Mouse (Mus musculus) midbrain, embryonic 12.5 days (tissue): ENCODE results near the gene Emilin3. TPM values are rescaled to one million over a fixed set of nuclear protein-coding genes. Genes with fewer than 3 reads are reported as not detected.

Experiments used
- ATAC-seq: fragments of 200-750 bp; cut with Nextera tagmentation; 2 replicates; pipeline ENCODE4 v1.8.0; 2017; ENCODE audit warnings: low read depth, moderate TSS enrichment, moderate library complexity; ENCODE audit not compliant: low FRiP score
- H3K27ac ChIP-seq: fragments of 300-500 bp; sonication (generic); replicated peaks from 2 replicates; pipeline ENCODE4 v1.5.1; 2016; ENCODE audit warnings: mild to moderate bottlenecking
- H3K27me3 ChIP-seq: fragments of 300-500 bp; sonication (generic); 2 replicates; pipeline ENCODE4 v1.6.1; 2016; ENCODE audit warnings: mild to moderate bottlenecking
- H3K36me3 ChIP-seq: fragments of 300-500 bp; sonication (generic); 2 replicates; pipeline ENCODE4 v1.6.1; 2016
- H3K4me1 ChIP-seq: fragments of 300-500 bp; sonication (generic); 2 replicates; pipeline ENCODE4 v1.6.1; 2016
- H3K4me2 ChIP-seq: fragments of 300-500 bp; sonication (generic); replicated peaks from 2 replicates; pipeline ENCODE4 v1.6.1; 2016; ENCODE audit warnings: mild to moderate bottlenecking, moderate library complexity
- H3K4me3 ChIP-seq: fragments of 300-500 bp; sonication (generic); 2 replicates; pipeline ENCODE4 v1.5.1; 2016; ENCODE audit warnings: mild to moderate bottlenecking
- H3K9ac ChIP-seq: fragments of 300-500 bp; sonication (generic); replicated peaks from 2 replicates; pipeline ENCODE4 v1.6.1; 2016; ENCODE audit warnings: mild to moderate bottlenecking, moderate library complexity
- H3K9me3 ChIP-seq: fragments of 300-500 bp; sonication (generic); 2 replicates; pipeline ENCODE4 v1.6.1; 2016; ENCODE audit warnings: mild to moderate bottlenecking
- WGBS: fragments of 180-500 bp; shearing (Covaris S2); methylation state at CpG from one replicate; pipeline ENCODE4 v1.1.7; 2016; 5-methylcytosine and 5-hydroxymethylcytosine counted together
- polyA plus RNA-seq: library from polyadenylated mRNA; unstranded; fragments of >200 nt; fragmentation: Nextera tagmentation; extraction: Ambion mirVana; gene quantifications from 2 replicates; pipeline ENCODE4 v1.2.1, GENCODE M21; 2016

Gene Emilin3
- polyA plus RNA-seq, 1 experiment from 2014 or later, result 6.8 TPM

DNA sequence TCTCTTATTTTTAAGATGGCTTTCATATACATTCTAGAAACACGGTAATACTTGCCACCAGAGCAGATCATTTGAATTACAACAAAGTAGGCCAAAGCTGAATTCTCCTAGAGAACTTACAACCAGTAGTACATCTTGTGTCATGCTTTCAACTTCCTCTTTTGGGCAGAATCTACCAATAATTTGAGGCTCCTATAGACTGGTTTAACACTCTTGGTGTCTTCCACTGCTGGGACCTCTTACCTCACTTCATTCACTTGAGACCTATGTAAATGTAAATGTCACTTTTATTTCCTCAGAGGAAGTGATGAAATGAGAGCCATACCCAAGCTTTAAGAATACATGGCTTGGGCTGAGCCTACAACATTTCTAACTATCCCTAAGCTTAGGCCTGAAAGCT, 48.0 kb downstream of the Emilin3 start:
- Histone ChIP-seq H3K4me1 (no peaks in the 10 kb centered on the region), H3K36me3 (no peaks in the 10 kb centered on the region), H3K9ac (no peak overlapping the region), H3K27ac (no peak overlapping the region), H3K4me3 (no peak overlapping the region), H3K9me3 (no peaks in the 10 kb centered on the region), H3K27me3 (no peaks in the 10 kb centered on the region), H3K4me2 (no peak overlapping the region)
- WGBS, result 91% methylated on average over 1 of the region's 1 CpGs
- ATAC-seq, result no peak

DNA sequence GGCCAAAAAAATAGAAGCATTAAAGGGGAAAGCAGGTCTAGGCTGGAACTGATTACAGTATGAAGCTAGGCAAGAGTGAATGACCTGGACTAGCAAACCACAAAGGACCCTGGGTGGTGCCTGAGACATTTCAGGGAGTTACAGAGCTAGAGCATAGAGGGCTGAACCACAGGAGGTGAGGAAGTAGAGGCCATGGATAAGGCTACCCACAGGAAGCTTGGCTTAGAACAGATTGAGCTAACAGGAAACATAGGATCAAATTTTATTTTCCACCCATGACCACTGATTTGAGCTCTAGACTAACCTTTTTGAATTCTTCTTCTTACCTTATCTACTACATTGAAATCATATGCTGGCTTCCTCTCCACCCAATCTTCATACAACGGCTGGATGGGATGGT, 51.8 kb downstream of the Emilin3 start:
- H3K4me1 ChIP-seq, result no peaks in the 10 kb centered on the region
- WGBS, result 94% methylated on average over 1 of the region's 1 CpGs
- no peak for ATAC-seq
- H3K27me3 ChIP-seq, result no peaks in the 10 kb centered on the region
- H3K4me3 ChIP-seq, result no peak overlapping the region
- H3K36me3 ChIP-seq, result no peaks in the 10 kb centered on the region
- no peak overlapping the region for H3K4me2 ChIP-seq
- H3K9me3 ChIP-seq, result no peaks in the 10 kb centered on the region
- no peak overlapping the region for H3K9ac ChIP-seq
- no peak overlapping the region for H3K27ac ChIP-seq

Other genes with a start within 250 kb of the Emilin3 start
- 108 and 110 TPM in 2 replicates for gene Plcg1, start 181.0 kb downstream of the Emilin3 start, polyA plus RNA-seq
- 15.5 and 16.8 TPM in 2 replicates for gene Zhx3, start 39.3 kb downstream of the Emilin3 start, polyA plus RNA-seq
- gene Lpin3, start 31.7 kb downstream of the Emilin3 start, polyA plus RNA-seq, result 0.32 and 0.38 TPM in 2 replicates
- gene Chd6, start 196.7 kb upstream of the Emilin3 start, polyA plus RNA-seq, result 42.8 and 47.8 TPM in 2 replicates